Mouse (Mus musculus): ENCODE measurements at regions not wholly inside any gene's neighbourhood (a gene's known extent, or its start where the extent isn't known, plus 50 kb on each side); places are given as distances from the start of the nearest gene placed in this dataset.

GRCm38 (mm10) chr7:73637101-73637809, 95.6 kb upstream of the Chd2 start:
- TF ChIP-seq CTCF (IDR thresholded peaks at IDR 0.05; ENCODE audit: low read depth) (no peak), EP300 (IDR thresholded peaks at IDR 0.05; ENCODE audit: low read depth) (no peak)

All from liver, postnatal 0 days (tissue).